Mouse (Mus musculus) bone marrow, adult 2 months (tissue): ENCODE measurements at regions not wholly inside any gene's neighbourhood (a gene's known extent, or its start where the extent isn't known, plus 50 kb on each side); places are given as distances from the start of the nearest gene placed in this dataset.

Experiments used
- CTCF ChIP-seq: fragments of 200-500 bp; IDR thresholded peaks from 2 replicates; pipeline ENCODE4 v1.5.1; 2011; ENCODE audit warnings: low read length, control low read depth; ENCODE audit not compliant: control insufficient read depth, insufficient read depth
- POLR2A ChIP-seq: fragments of 200-500 bp; IDR thresholded peaks from 2 replicates; pipeline ENCODE4 v1.6.1; 2011; ENCODE audit warnings: low read depth, mild to moderate bottlenecking, control low read depth, low read length, borderline replicate concordance; ENCODE audit not compliant: control insufficient read depth

- no peak for TF ChIP-seq CTCF
- no peak for TF ChIP-seq POLR2A
These were observed 63.1 kb upstream of the Dkk2 start for GRCm38 (mm10) chr3:132022032-132022431.
